Mouse (Mus musculus) erythroid progenitor cell, adult 5-6 weeks (primary cell): ENCODE measurements around the gene Il2rb. TPM values are rescaled to one million over a fixed set of nuclear protein-coding genes. Genes with fewer than 3 reads are reported as not detected.

Experiments
- ATAC-seq: replicated peaks from 2 replicates; pipeline ENCODE4 v1.8.0; 2016; ENCODE audit warnings: moderate number of reproducible peaks, mild to moderate bottlenecking, moderate TSS enrichment, inconsistent platforms; ENCODE audit not compliant: poor library complexity, low FRiP score, severe bottlenecking
- total RNA-seq, 2 experiments: library from RNA; stranded (forward) in 1 of 2; stranded (reverse) in 1 of 2; fragments of 150-400 nt in 1 of 2; fragments of 186-747, 209-891 nt in 1 of 2; gene quantifications; 2 replicates each; pipeline versions ENCODE4 v1.2.3 to v1.2.4; 2015 to 2017; ENCODE audit warnings: low replicate concordance in 2 of 2

Il2rb gene
- total RNA-seq, 2 experiments from 2014 or later = 3.9 to 10.5 TPM

GRCm38 (mm10) chr15:78487066-78487465 is 8.0 kb downstream of the Il2rb start:
- ATAC-seq = no peak

- no peak for ATAC-seq
These were observed 8.5 kb downstream of the Il2rb start for GRCm38 (mm10) chr15:78486564-78486963.

- ATAC-seq = no peak
These were observed 11.8 kb downstream of the Il2rb start for GRCm38 (mm10) chr15:78483311-78483710.

- ATAC-seq = no peak
These were observed 12.6 kb downstream of the Il2rb start for GRCm38 (mm10) chr15:78482518-78482917.

- no peak for ATAC-seq
These were observed 13.5 kb downstream of the Il2rb start for GRCm38 (mm10) chr15:78481448-78482000.

- no peak for ATAC-seq
These were observed 14.1 kb downstream of the Il2rb start for GRCm38 (mm10) chr15:78480991-78481390.

- no peak for ATAC-seq
These were observed 15.0 kb downstream of the Il2rb start for GRCm38 (mm10) chr15:78480111-78480510.

- no peak for ATAC-seq
These were observed 15.6 kb downstream of the Il2rb start for GRCm38 (mm10) chr15:78479470-78479869.

GRCm38 (mm10) chr15:78478073-78478472 is 17.0 kb downstream of the Il2rb start:
- ATAC-seq = no peak

GRCm38 (mm10) chr15:78476878-78477277 is 18.2 kb downstream of the Il2rb start:
- ATAC-seq = no peak

- ATAC-seq = no peak
These were observed 19.5 kb downstream of the Il2rb start for GRCm38 (mm10) chr15:78475604-78476031.

GRCm38 (mm10) chr15:78473442-78473841 is 21.6 kb downstream of the Il2rb start:
- no peak for ATAC-seq

GRCm38 (mm10) chr15:78471902-78472301 is 23.2 kb downstream of the Il2rb start:
- no peak for ATAC-seq

- ATAC-seq = no peak
These were observed 24.4 kb downstream of the Il2rb start for GRCm38 (mm10) chr15:78470495-78471276.

- no peak for ATAC-seq
These were observed 26.6 kb downstream of the Il2rb start, which contains the start of gene Tmprss6 for GRCm38 (mm10) chr15:78468379-78468937. Gene Tmprss6 (minus strand): TSS chr15:78468634.

- no peak for ATAC-seq
These were observed 27.5 kb downstream of the Il2rb start for GRCm38 (mm10) chr15:78467570-78467969.

GRCm38 (mm10) chr15:78466809-78467208 is 28.3 kb downstream of the Il2rb start:
- no peak for ATAC-seq

- ATAC-seq = no peak
These were observed 32.1 kb downstream of the Il2rb start for GRCm38 (mm10) chr15:78462981-78463380.

- ATAC-seq = no peak
These were observed 37.9 kb downstream of the Il2rb start for GRCm38 (mm10) chr15:78457193-78457592.

- ATAC-seq = no peak
These were observed 39.0 kb downstream of the Il2rb start for GRCm38 (mm10) chr15:78456051-78456450.

GRCm38 (mm10) chr15:78455168-78455567 is 39.9 kb downstream of the Il2rb start:
- peak; percentile 13; the same call in 1 of the 2 replicates for ATAC-seq
